Mouse (Mus musculus) spleen, postnatal 4 days (tissue): ENCODE results near the gene Rasal3.

Experiments
- DNase-seq, 2 experiments: peaks; one replicate each; pipeline ENCODE4 v3.0.0; 2022; ENCODE audit warnings: low spot score in 2 of 2

Gene Rasal3

DNA sequence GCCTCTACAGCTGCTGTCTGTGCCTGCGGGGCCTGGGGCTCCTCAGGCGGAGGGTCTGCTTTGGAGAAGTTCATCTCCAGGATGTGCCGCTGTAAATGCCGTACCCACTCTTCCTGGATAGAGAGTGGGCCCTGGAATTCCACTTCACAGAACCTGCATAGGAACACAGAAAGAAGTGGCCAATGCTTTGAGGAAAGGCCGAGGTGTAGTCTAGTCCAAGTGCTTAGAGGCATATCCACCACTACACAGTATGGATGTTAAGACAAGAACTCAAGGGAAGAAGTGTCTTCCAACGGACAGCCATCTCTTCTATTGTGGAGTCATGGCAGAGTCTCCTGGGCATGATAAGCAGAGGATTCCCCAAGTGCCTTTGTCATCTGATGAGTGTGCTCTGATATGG, 48.4 kb downstream of the Rasal3 start:
- DNase-seq, result no peak

DNA sequence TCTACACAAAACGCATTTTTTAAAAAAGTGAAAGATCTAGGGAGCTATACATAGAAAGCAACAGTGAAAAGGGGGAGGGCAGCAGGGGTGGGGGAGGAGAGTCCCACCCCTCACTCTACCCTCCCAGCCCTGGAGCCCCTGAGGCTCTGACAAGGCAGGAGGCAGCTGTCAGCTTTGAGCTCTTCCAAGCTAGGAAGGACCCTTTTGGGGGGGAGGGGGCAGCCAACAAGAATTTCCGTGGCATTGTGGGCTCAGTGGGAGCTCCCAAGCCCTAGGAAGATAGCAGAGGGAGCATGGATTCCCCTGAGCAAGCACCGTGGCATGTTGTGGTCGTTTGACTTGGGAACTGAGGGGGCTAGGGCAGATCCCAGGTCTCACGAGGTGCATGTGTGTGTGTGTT, 49.2 kb downstream of the Rasal3 start:
- DNase-seq, result no peak

DNA sequence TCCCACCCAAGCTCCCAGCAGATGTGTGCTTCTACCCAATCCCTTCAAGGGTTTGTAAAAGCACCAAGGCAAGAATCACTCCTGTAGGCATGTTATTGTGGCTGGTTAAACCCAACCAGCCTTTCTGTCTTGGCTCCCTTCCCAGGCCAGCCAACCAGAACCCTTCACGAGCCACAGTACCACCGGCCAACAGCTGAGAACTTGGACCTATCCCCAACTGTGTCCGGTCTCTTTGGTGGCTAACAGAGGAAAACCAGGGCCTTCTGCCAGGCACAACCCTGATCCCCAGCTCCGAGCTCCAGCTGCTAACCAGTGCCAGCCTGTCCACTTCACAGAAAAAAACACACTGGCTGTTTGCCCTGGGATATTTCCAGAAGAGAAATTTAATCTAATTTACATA, 49.7 kb downstream of the Rasal3 start:
- DNase-seq, result no peak

DNA sequence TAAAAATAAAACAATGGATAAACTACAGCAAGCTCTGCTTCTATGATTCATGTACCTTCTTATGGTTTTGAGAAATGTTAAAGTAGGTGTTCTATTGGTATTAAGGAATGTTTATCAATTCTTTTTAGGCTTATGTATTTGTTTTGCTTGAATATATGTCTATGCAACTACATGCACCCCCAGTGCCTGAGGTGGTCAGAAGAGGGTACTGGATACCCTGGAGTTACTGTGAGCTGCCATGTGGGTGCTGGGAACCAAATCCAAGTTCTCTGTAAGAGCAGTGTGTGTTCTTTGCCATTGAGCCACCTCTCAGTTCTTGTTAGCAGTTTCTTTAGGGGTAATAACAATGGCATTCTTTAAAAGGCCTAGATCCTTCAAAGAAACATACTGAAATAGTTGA, 51.7 kb downstream of the Rasal3 start:
- DNase-seq, result no peak

DNA sequence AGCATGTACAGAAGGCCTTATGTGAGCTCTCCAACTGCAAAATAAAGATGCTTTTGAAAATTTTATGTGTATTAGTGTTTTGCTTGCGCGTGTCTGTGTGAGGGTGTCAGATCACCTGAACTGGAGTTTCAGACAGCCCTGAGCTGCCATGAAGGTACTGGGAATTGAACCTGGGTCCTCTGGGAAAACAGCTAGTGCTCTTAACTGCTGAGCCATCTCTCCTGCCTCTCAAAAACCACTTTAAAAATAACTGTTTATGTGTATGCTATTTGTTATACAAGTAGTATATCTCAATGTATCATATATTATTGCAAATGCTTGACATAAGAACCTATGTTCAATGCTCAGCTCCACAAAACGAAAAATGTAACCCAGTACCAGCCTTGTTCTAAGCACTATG, 52.1 kb downstream of the Rasal3 start:
- DNase-seq, result no peak

DNA sequence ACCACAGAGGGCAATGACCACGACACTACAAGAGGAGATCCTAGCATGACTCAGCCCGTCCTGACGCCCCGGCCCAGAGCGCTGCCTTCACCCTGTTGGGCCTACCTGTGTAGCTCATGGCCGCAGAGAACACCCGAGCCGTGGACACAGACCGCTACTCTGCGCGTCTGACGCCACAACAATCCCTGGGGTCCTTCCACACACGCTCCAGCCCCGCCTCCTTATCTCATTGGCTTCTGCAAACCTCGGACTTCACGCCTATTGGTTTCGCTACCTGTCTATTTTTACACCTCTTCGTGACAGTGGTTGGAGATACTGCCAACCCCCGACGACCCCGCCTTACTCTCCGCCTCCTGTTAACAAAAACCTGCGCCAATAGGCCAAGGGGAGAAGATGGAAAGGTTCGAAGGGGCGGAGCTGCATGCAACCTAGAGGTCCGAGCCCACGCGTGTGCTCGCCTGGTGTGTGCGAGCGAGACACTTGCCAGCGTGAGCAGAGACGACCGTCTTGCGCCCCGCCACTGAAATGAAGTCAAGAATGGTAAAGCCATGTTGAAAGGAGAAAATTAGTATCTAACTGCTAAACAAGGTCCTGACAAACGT, 52.9 kb downstream of the Rasal3 start, which contains the start of gene Akap8l:
Akap8l (minus strand) TSS at position 226 of the 602 bp plus-strand sequence.
- peak; percentile 94 for DNase-seq

DNA sequence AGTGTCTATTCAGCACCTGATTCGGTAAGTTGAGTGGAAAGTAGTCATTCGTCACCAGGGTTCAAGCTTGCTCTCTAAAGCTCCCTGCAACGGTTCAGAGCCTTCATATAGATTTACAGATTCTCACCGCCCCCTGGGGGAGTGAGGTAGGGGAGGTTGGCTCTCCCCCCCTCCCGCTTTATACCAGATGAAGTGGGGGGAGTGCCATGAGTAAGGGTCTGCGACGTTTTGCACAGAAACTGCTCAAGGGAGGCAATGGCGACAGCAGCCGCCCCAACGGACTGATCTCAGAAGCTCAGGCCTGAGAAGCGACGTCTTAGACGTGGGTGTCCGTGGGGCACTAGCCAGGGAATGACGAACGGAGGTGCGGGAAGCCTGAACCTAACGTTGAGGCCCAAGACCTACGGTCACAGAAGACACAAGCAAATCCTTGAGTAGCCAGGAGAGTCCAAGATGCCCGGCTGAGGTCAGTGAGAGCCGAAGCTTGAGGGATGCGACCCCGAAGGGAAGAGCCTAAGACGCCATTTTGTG, 53.5 kb downstream of the Rasal3 start:
- no peak for DNase-seq

DNA sequence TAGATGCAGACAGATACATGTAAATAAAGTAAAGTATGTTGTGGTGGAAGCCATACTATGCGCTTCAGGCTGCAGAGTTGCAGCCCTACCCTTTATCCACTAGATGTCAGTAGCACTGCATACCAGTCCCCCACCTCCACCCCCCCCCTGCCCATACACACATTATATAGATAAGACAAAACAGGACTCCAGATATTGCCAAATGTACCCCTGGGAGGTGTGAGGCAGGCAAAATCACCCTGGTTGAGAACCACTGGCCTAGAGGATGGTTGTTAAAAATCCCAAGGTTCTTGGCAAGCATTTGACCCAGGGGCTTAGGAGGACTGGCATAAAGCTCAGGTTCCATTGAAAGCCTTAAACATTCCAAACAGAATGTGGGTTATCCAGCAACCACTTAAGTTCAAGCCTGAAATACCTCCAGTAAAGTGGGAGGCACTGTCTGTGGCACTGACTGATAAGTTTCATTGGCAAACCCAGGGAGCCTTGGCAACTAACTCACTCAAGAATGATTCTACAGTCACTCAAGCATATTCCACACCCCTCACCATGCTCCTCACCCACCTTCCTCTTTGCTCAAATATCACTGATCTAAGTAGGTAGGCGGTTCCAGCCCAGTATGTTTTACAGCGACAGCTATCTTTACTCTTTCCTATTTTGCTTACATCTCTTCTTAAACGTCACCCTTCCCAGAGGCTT, 54.2 kb downstream of the Rasal3 start:
- peak in 1 of 2 experiments; percentile 67 for DNase-seq

DNA sequence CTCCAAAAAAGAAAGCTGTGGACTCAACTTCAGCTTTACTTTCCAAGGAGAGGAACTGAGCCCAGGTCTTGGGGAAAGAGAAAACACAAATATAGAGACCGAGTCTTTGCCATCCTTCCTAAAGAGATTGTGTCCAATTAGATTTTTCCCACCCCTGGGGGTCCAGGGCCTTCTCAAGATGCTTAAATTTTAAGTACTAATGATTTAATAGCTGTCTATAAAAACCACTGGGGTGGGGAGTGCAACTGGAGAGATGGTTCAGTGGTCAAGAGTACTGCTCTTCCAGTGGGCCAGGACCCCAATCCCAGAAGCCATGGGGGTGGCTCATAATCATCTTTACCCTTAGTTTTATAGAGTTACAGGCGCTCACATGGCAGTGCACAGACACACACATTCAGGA, 55.0 kb downstream of the Rasal3 start:
- no peak for DNase-seq

DNA sequence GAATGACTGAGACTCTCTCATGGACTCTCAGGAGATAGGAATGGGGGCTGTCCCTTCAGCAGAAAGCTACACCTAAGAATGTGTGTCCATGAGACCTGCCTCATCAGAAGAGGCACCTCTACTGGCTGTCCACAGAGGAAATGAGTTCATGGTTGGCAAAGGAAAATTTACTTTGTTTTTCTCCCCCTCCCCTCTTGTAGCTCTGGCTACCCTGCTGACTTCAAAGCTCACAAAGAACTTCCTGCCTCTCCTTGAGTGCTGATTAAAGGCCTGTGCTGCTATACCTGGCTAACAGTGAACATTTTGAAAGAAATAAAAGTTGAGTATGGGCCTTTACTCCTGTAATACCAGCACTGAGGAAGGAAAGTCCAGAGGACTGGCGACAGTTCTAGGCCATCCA, 62.3 kb downstream of the Rasal3 start:
- DNase-seq, result no peak
